Mouse (Mus musculus): ENCODE measurements around the gene Hhat. TPM values are rescaled to one million over a fixed set of nuclear protein-coding genes. Genes with fewer than 3 reads are reported as not detected.

Gene Hhat
- polyA plus RNA-seq, 1 experiment from 2014 or later = 6.5 TPM

- Histone ChIP-seq H3K4me2 (replicated peaks) (no peak overlapping the region), H3K27ac (replicated peaks) (no peak overlapping the region), H3K27me3 (peaks cover 6% of the 10 kb centered on the region), H3K36me3 (no peaks in the 10 kb centered on the region), H3K4me3 (no peak overlapping the region), H3K9me3 (no peaks in the 10 kb centered on the region), H3K9ac (replicated peaks) (no peak overlapping the region), H3K4me1 (no peaks in the 10 kb centered on the region)
- ATAC-seq (ENCODE audit: low FRiP score, low read depth) = no peak
- 57% methylated on average over 6 of the region's 6 CpGs for WGBS
Observed at GRCm38 (mm10) chr1:192778869-192779514, 8.0 kb upstream of the Hhat start.

- Histone ChIP-seq H3K27me3 (no peaks in the 10 kb centered on the region), H3K4me1 (no peaks in the 10 kb centered on the region), H3K4me2 (replicated peaks) (no peak overlapping the region), H3K27ac (replicated peaks) (no peak overlapping the region), H3K9me3 (no peaks in the 10 kb centered on the region), H3K9ac (replicated peaks) (no peak overlapping the region), H3K36me3 (no peaks in the 10 kb centered on the region), H3K4me3 (no peak overlapping the region)
- 88% methylated on average over 4 of the region's 4 CpGs for WGBS
- no peak for ATAC-seq (ENCODE audit: low FRiP score, low read depth)
Observed at GRCm38 (mm10) chr1:192778206-192778605, 7.2 kb upstream of the Hhat start.

GRCm38 (mm10) chr1:192770130-192770494 lies 911 bp downstream of the Hhat start:
- peak overlapping the region; percentile 90 for H3K4me2 ChIP-seq (replicated peaks)
- H3K27me3 ChIP-seq = peaks cover 3% of the 10 kb centered on the region; the same call in 1 of the 2 replicates
- peak overlapping the region; percentile 95 for H3K9ac ChIP-seq (replicated peaks)
- peak; percentile 88 for ATAC-seq (ENCODE audit: low FRiP score, low read depth)
- H3K36me3 ChIP-seq = no peaks in the 10 kb centered on the region
- peak overlapping the region; percentile 83 for H3K27ac ChIP-seq (replicated peaks)
- 14% methylated on average over 10 of the region's 10 CpGs for WGBS
- peak overlapping the region; percentile 71 for H3K4me3 ChIP-seq
- H3K4me1 ChIP-seq = peaks cover 11% of the 10 kb centered on the region
- no peaks in the 10 kb centered on the region for H3K9me3 ChIP-seq

GRCm38 (mm10) chr1:192765531-192765930 lies 5.5 kb downstream of the Hhat start:
- Histone ChIP-seq H3K4me1 (peaks cover 10% of the 10 kb centered on the region), H3K4me3 (no peak overlapping the region), H3K4me2 (replicated peaks) (no peak overlapping the region), H3K27ac (replicated peaks) (no peak overlapping the region), H3K36me3 (no peaks in the 10 kb centered on the region), H3K9me3 (no peaks in the 10 kb centered on the region), H3K9ac (replicated peaks) (no peak overlapping the region), H3K27me3 (no peaks in the 10 kb centered on the region)
- WGBS = 36% methylated on average over 4 of the region's 4 CpGs
- no peak for ATAC-seq (ENCODE audit: low FRiP score, low read depth)

- WGBS = 80% methylated on average over 2 of the region's 2 CpGs
- ATAC-seq (ENCODE audit: low FRiP score, low read depth) = no peak
- H3K36me3 ChIP-seq = no peaks in the 10 kb centered on the region
- H3K4me1 ChIP-seq = no peaks in the 10 kb centered on the region; the same call in 1 of the 2 replicates
- H3K4me2 ChIP-seq (replicated peaks) = no peak overlapping the region
- no peaks in the 10 kb centered on the region for H3K27me3 ChIP-seq
- H3K9ac ChIP-seq (replicated peaks) = no peak overlapping the region
- H3K27ac ChIP-seq (replicated peaks) = no peak overlapping the region
- H3K4me3 ChIP-seq = no peak overlapping the region
- H3K9me3 ChIP-seq = no peaks in the 10 kb centered on the region
Observed at GRCm38 (mm10) chr1:192764547-192764946, 6.5 kb downstream of the Hhat start.

- Histone ChIP-seq H3K27ac (replicated peaks) (no peak overlapping the region), H3K9me3 (no peaks in the 10 kb centered on the region), H3K27me3 (no peaks in the 10 kb centered on the region), H3K9ac (replicated peaks) (no peak overlapping the region), H3K4me3 (no peak overlapping the region), H3K4me1 (no peaks in the 10 kb centered on the region; the same call in 1 of the 2 replicates), H3K4me2 (replicated peaks) (no peak overlapping the region), H3K36me3 (no peaks in the 10 kb centered on the region)
- 65% methylated on average over 7 of the region's 7 CpGs for WGBS
- ATAC-seq (ENCODE audit: low FRiP score, low read depth) = no peak
Observed at GRCm38 (mm10) chr1:192762946-192763933, 7.8 kb downstream of the Hhat start.

- no peaks in the 10 kb centered on the region for H3K27me3 ChIP-seq
- H3K27ac ChIP-seq (replicated peaks) = no peak overlapping the region
- no peaks in the 10 kb centered on the region for H3K9me3 ChIP-seq
- H3K4me1 ChIP-seq = peaks cover 21% of the 10 kb centered on the region
- no peaks in the 10 kb centered on the region for H3K36me3 ChIP-seq
- 86% methylated on average over 7 of the region's 7 CpGs for WGBS
- ATAC-seq (ENCODE audit: low FRiP score, low read depth) = no peak
- no peak overlapping the region for H3K4me3 ChIP-seq
- no peak overlapping the region for H3K9ac ChIP-seq (replicated peaks)
- no peak overlapping the region for H3K4me2 ChIP-seq (replicated peaks)
Observed at GRCm38 (mm10) chr1:192756674-192757073, 14.3 kb downstream of the Hhat start.

- Histone ChIP-seq H3K4me1 (peaks cover 21% of the 10 kb centered on the region), H3K9ac (replicated peaks) (no peak overlapping the region), H3K36me3 (no peaks in the 10 kb centered on the region), H3K9me3 (no peaks in the 10 kb centered on the region), H3K27me3 (no peaks in the 10 kb centered on the region), H3K4me2 (replicated peaks) (no peak overlapping the region), H3K4me3 (no peak overlapping the region), H3K27ac (replicated peaks) (peak overlapping the region; percentile 63)
- ATAC-seq (ENCODE audit: low FRiP score, low read depth) = peak; percentile 84
- WGBS = 45% methylated on average over 13 of the region's 13 CpGs
Observed at GRCm38 (mm10) chr1:192755685-192756606, 15.1 kb downstream of the Hhat start.

GRCm38 (mm10) chr1:192755246-192755645 lies 15.8 kb downstream of the Hhat start:
- Histone ChIP-seq H3K36me3 (no peaks in the 10 kb centered on the region), H3K9me3 (no peaks in the 10 kb centered on the region), H3K4me2 (replicated peaks) (no peak overlapping the region), H3K4me3 (no peak overlapping the region), H3K27me3 (no peaks in the 10 kb centered on the region), H3K9ac (replicated peaks) (no peak overlapping the region), H3K4me1 (peaks cover 21% of the 10 kb centered on the region), H3K27ac (replicated peaks) (peak overlapping the region; percentile 63)
- 45% methylated on average over 13 of the region's 13 CpGs for WGBS
- ATAC-seq (ENCODE audit: low FRiP score, low read depth) = peak; percentile 51; the same call in 1 of the 2 replicates

- no peak overlapping the region for H3K4me3 ChIP-seq
- no peak overlapping the region for H3K27ac ChIP-seq (replicated peaks)
- H3K4me2 ChIP-seq (replicated peaks) = no peak overlapping the region
- peaks cover 21% of the 10 kb centered on the region for H3K4me1 ChIP-seq
- no peak overlapping the region for H3K9ac ChIP-seq (replicated peaks)
- WGBS = 86% methylated on average over 4 of the region's 4 CpGs
- H3K9me3 ChIP-seq = no peaks in the 10 kb centered on the region
- no peaks in the 10 kb centered on the region for H3K36me3 ChIP-seq
- no peak for ATAC-seq (ENCODE audit: low FRiP score, low read depth)
- no peaks in the 10 kb centered on the region for H3K27me3 ChIP-seq
Observed at GRCm38 (mm10) chr1:192754268-192754667, 16.8 kb downstream of the Hhat start.

- H3K4me1 ChIP-seq = peaks cover 21% of the 10 kb centered on the region
- H3K36me3 ChIP-seq = no peaks in the 10 kb centered on the region
- no peak overlapping the region for H3K9ac ChIP-seq (replicated peaks)
- 55% methylated on average over 8 of the region's 8 CpGs for WGBS
- H3K27me3 ChIP-seq = no peaks in the 10 kb centered on the region
- no peak for ATAC-seq (ENCODE audit: low FRiP score, low read depth)
- no peak overlapping the region for H3K4me3 ChIP-seq
- no peak overlapping the region for H3K4me2 ChIP-seq (replicated peaks)
- H3K9me3 ChIP-seq = no peaks in the 10 kb centered on the region
- no peak overlapping the region for H3K27ac ChIP-seq (replicated peaks)
Observed at GRCm38 (mm10) chr1:192752659-192753601, 18.1 kb downstream of the Hhat start.

Measured in midbrain, embryonic 12.5 days (tissue).